Mouse (Mus musculus) heart, postnatal 0 days (tissue): ENCODE data around the gene Nacc2. TPM values are rescaled to one million over a fixed set of nuclear protein-coding genes. Genes with fewer than 3 reads are reported as not detected.

Experiments
- ATAC-seq: fragments of 200-750 bp; cut with Nextera tagmentation; 2 replicates; pipeline ENCODE4 v1.8.0; 2017; ENCODE audit warnings: low read depth, moderate number of reproducible peaks, moderate library complexity; ENCODE audit not compliant: insufficient read depth
- DNase-seq: peaks from one replicate; pipeline ENCODE4 v3.0.0-alpha.2; 2016; ENCODE audit warnings: low spot score
- H3K27ac ChIP-seq: fragments of 300-500 bp; sonication (generic); 2 replicates; pipeline ENCODE4 v1.5.1; 2014; ENCODE audit warnings: low read depth, mild to moderate bottlenecking
- H3K27me3 ChIP-seq: fragments of 300-500 bp; sonication (generic); 2 replicates; pipeline ENCODE4 v1.6.1; 2014; ENCODE audit warnings: low read length, mixed read lengths; ENCODE audit not compliant: control insufficient read depth, insufficient read depth
- H3K36me3 ChIP-seq: fragments of 300-500 bp; sonication (generic); replicated peaks from 2 replicates; pipeline ENCODE4 v1.6.1; 2014; ENCODE audit warnings: low read length, mixed read lengths; ENCODE audit not compliant: control insufficient read depth, insufficient read depth
- H3K4me1 ChIP-seq: fragments of 300-500 bp; sonication (generic); 2 replicates; pipeline ENCODE4 v1.6.1; 2014; ENCODE audit warnings: antibody characterized with exemption; ENCODE audit not compliant: control insufficient read depth, insufficient read depth
- H3K4me2 ChIP-seq: fragments of 300-500 bp; sonication (generic); 2 replicates; pipeline ENCODE4 v1.6.1; 2014; ENCODE audit warnings: low read depth, mild to moderate bottlenecking, low read length, moderate library complexity
- H3K4me3 ChIP-seq: fragments of 300-500 bp; sonication (generic); 2 replicates; pipeline ENCODE4 v1.5.1; 2014; ENCODE audit warnings: low read depth, low read length
- H3K9ac ChIP-seq: fragments of 300-500 bp; sonication (generic); replicated peaks from 2 replicates; pipeline ENCODE4 v1.6.1; 2014; ENCODE audit warnings: low read depth, low read length, mixed read lengths
- H3K9me3 ChIP-seq: fragments of 300-500 bp; sonication (generic); replicated peaks from 2 replicates; pipeline ENCODE4 v1.6.1; 2016; ENCODE audit warnings: low read length; ENCODE audit not compliant: control insufficient read depth
- CTCF ChIP-seq: IDR thresholded peaks from 2 replicates; pipeline ENCODE4 v1.5.1; 2016; ENCODE audit warnings: antibody characterized with exemption, control low read depth, low read depth
- EP300 ChIP-seq: IDR thresholded peaks from 2 replicates; pipeline ENCODE4 v1.6.1; 2016; ENCODE audit warnings: antibody characterized with exemption, low read depth
- WGBS: fragments of 180-500 bp; shearing (Covaris S2); extraction: QIAGEN DNeasy Blood & Tissue Kit; methylation state at CpG from one replicate; pipeline ENCODE4 v1.1.7; 2014; 5-methylcytosine and 5-hydroxymethylcytosine counted together
- polyA plus RNA-seq: library from polyadenylated mRNA; unstranded; fragments of >200 nt; fragmentation: Nextera tagmentation; extraction: Ambion mirVana; gene quantifications from 2 replicates; pipeline ENCODE4 v1.2.1, GENCODE M21; 2015
- total RNA-seq: library from RNA; depleted of rRNA; stranded (reverse); fragments of >200 nt; gene quantifications from 2 replicates; pipeline ENCODE4 v1.2.3, GENCODE M21; 2014; ENCODE audit warnings: low replicate concordance

The Nacc2 gene
- total and polyA plus RNA-seq, 2 experiments from 2014 or later: 6.9 to 20.6 TPM

DNA sequence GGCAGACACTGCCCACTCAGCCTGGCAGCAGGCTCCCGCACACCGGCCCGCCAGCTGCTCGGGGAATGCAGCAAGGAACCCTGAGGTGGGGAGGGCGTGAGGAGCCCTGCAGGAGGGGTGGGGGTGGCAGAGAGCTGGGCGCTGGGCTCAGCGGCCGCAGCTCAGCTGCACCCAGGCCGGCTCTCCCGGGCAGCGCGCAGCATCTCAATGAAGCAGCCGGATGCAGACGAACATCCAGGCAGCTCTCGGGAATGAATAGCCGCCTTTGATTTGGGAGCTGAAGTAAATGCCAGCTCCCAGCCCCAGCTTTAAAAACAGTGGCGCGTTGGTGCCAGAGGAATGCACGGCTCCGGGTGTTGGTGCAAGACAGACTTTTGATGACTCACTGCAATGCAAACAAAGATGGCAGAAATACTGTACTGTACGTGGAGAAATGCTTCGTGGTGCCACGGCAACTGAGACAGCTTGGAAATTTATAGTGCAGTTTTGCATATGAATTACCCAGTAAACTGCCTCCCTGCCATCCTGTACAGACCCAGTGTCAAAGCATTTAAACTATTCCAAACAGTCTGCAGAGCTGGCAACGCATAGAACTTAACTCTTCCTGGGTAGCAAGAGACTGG lies 31.1 kb downstream of the Nacc2 start:
- DNase-seq: peak; percentile 36
- H3K27me3 ChIP-seq: peaks cover 15% of the 10 kb centered on the region

DNA sequence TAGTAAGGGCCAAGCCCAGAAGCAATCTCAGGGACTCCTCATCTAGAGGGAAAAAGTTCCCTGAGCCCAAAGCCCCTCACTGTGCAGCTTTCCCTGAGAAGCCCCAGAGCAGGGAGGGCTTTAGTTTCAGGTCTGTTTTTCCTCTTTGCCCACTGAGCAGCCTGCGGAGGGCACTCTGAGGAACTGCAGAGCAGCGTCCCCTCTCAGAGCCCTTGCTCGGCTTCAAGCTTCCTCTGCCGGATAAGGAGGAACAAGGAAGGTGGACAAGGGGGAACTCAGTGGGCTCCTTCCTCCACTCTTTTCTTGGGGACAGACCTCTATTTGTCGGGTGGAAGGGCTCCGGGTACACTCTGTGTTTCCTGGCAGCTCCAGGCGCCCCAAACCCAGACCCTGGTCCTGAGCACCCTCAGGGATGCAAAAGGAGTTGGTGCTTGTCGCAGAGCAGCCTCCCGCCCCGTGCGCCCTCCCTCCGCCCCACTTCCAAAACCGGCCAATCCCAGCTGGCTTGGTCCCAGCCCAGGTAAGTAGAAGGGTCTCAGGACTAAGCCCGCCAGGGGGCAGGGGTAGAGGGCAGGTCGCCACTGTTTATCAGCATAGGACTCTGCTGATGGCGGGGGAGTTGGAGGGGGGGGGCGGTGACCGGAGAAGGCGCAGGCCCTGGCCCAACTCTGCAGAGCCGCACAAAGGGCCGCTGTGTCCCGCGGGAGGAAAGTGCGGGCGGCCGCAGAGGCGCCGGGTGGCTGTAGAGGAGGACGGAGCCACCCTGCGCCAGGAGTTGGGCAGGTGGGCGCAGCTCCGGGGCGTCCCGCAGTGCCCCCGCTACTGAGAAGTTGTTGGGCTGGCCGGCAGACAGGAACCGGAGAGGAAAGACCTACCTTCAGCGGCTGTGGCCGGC lies 31.9 kb downstream of the Nacc2 start:
- H3K4me1 ChIP-seq: peaks cover 40% of the 10 kb centered on the region
- DNase-seq: no peak
- H3K9me3 ChIP-seq: no peaks in the 10 kb centered on the region
- H3K9ac ChIP-seq: peak overlapping the region; percentile 2; the same call in 1 of the 2 replicates
- ATAC-seq: 0 out of 2 replicates have a peak, but pooled peaks have one; percentile 19
- peak overlapping the region; percentile 53 for H3K4me3 ChIP-seq
- H3K4me2 ChIP-seq: peak overlapping the region; percentile 86
- no peak overlapping the region for H3K27ac ChIP-seq
- peaks cover 15% of the 10 kb centered on the region for H3K27me3 ChIP-seq
- WGBS: 5% methylated on average over 39 of the region's 39 CpGs
- no peaks in the 10 kb centered on the region for H3K36me3 ChIP-seq
- TF ChIP-seq CTCF: no peak
- TF ChIP-seq EP300: no peak

More for the DNA sequence above, 31.1 kb downstream of the Nacc2 start:
- Histone ChIP-seq H3K36me3 (no peaks in the 10 kb centered on the region), H3K27ac (no peak overlapping the region), H3K9ac (peak overlapping the region; percentile 2; the same call in 1 of the 2 replicates), H3K4me1 (peaks cover 35% of the 10 kb centered on the region), H3K4me3 (peak overlapping the region; percentile 53), H3K9me3 (no peaks in the 10 kb centered on the region), H3K4me2 (peak overlapping the region; percentile 86)
- TF ChIP-seq EP300 (no peak), CTCF (no peak)
- ATAC-seq: peak; percentile 31; the same call in 1 of the 2 replicates
- WGBS: 2% methylated on average over 24 of the region's 24 CpGs

DNA sequence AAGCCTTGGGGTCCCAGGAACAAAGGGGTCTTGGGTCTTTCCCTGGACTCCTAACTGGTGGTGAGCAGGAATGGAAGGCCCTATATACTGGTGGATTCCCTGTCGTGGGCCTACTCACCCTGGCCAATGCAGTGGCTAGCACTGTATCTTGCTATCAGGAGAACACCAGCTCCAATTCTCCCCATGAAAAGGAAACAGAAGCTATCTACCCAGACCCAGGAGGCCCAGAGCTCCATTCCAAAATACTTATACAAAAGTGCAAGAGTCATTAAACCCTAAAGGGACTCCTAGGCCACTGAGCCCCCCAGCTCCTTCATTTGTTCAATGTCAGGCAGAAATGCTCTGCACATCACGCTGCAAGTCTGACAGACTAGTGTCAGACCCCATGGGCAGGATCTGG lies 34.0 kb downstream of the Nacc2 start:
- no peak overlapping the region for H3K4me2 ChIP-seq
- no peaks in the 10 kb centered on the region for H3K9me3 ChIP-seq
- DNase-seq (no peak), ATAC-seq (no peak)
- no peaks in the 10 kb centered on the region for H3K36me3 ChIP-seq
- peaks cover 40% of the 10 kb centered on the region for H3K4me1 ChIP-seq
- H3K27me3 ChIP-seq: peaks cover 15% of the 10 kb centered on the region
- WGBS: 76% methylated on average over 2 of the region's 2 CpGs
- no peak overlapping the region for H3K4me3 ChIP-seq
- no peak overlapping the region for H3K9ac ChIP-seq
- H3K27ac ChIP-seq: no peak overlapping the region
- no peak for TF ChIP-seq EP300
- TF ChIP-seq CTCF: no peak

DNA sequence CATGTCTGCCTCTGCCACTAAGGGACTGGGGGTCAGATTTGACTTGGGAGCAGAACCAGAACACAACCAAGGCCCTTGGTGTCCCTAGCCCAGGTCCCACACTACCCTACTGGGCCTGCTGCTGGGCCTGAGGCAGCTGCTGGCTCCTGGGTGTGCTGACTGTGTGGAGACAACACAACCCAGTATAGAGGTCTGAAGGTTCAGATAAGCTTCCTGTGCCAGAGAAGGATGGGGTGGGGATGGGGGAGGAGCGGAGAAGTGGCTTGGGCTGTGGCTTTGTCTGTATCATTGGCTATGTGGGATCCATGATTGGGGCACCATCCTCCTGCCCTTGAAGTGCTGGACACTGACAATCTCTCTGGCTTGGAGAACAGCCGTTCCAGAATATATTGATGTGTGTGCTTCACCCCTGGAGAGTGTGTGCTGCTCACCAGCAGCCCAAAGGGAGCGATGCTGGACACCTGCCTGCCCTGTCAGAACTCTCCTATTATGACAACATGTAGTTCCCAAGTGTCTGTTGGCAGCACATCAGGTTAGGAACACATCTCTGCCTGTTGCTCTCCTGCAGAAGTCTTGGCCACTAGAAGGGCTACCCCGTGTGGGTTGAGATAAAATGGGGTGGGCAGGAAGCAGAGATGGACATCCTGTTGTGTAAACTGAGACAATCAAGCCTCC lies 36.0 kb downstream of the Nacc2 start:
- ATAC-seq (no peak), DNase-seq (no peak)
- H3K4me3 ChIP-seq: no peak overlapping the region
- H3K27ac ChIP-seq: no peak overlapping the region
- no peak overlapping the region for H3K9ac ChIP-seq
- H3K27me3 ChIP-seq: peaks cover 8% of the 10 kb centered on the region; the same call in 1 of the 2 replicates
- peaks cover 33% of the 10 kb centered on the region for H3K4me1 ChIP-seq
- TF ChIP-seq CTCF (no peak), EP300 (no peak)
- no peak overlapping the region for H3K4me2 ChIP-seq
- H3K36me3 ChIP-seq: no peaks in the 10 kb centered on the region
- 44% methylated on average over 4 of the region's 4 CpGs for WGBS
- H3K9me3 ChIP-seq: no peaks in the 10 kb centered on the region

GRCm38 (mm10) chr2:26086505-26086904 lies 36.5 kb downstream of the Nacc2 start:
- no peaks in the 10 kb centered on the region for H3K36me3 ChIP-seq
- 0 out of 2 replicates have a peak, but pooled peaks cover 6% of the 10 kb centered on the region for H3K27me3 ChIP-seq
- H3K4me1 ChIP-seq: peaks cover 27% of the 10 kb centered on the region
- H3K4me3 ChIP-seq: no peak overlapping the region
- H3K27ac ChIP-seq: no peak overlapping the region
- no peaks in the 10 kb centered on the region for H3K9me3 ChIP-seq
- no peak for ATAC-seq
- TF ChIP-seq EP300: no peak
- no peak for TF ChIP-seq CTCF
- H3K9ac ChIP-seq: no peak overlapping the region
- H3K4me2 ChIP-seq: no peak overlapping the region
- WGBS: 70% methylated on average over 4 of the region's 4 CpGs
- no peak for DNase-seq
